Mouse (Mus musculus) bone marrow macrophage, adult 2 months (primary cell): ENCODE measurements around the gene Catsper4. TPM values are rescaled to one million over a fixed set of nuclear protein-coding genes. Genes with fewer than 3 reads are reported as not detected.

Experiments used
- H3K27ac ChIP-seq: 2 replicates; pipeline ENCODE4 v1.5.1; 2012; ENCODE audit warnings: low read depth, low read length; ENCODE audit not compliant: insufficient read depth
- H3K4me1 ChIP-seq: 2 replicates; pipeline ENCODE4 v1.6.1; 2012; ENCODE audit warnings: low read length; ENCODE audit not compliant: control insufficient read depth, insufficient read depth
- H3K4me3 ChIP-seq: 2 replicates; pipeline ENCODE4 v1.5.1; 2012; ENCODE audit warnings: mild to moderate bottlenecking, low read length, moderate library complexity; ENCODE audit not compliant: insufficient read depth
- CTCF ChIP-seq: IDR thresholded peaks from 2 replicates; pipeline ENCODE4 v1.5.1; 2012; ENCODE audit warnings: low read depth, mild to moderate bottlenecking, low read length, moderate library complexity
- POLR2A ChIP-seq: IDR thresholded peaks from 2 replicates; pipeline ENCODE4 v1.6.1; 2012; ENCODE audit warnings: mild to moderate bottlenecking, low read depth, low read length, borderline replicate concordance
- polyA plus RNA-seq: library from polyadenylated mRNA; stranded (reverse); fragments of >200 nt; gene quantifications from 2 replicates; pipeline ENCODE4 v1.2.4, GENCODE M21; 2012; ENCODE audit not compliant: missing spikeins, insufficient read depth, insufficient read length

The Catsper4 gene
- polyA plus RNA-seq, 1 experiment = not detected

DNA sequence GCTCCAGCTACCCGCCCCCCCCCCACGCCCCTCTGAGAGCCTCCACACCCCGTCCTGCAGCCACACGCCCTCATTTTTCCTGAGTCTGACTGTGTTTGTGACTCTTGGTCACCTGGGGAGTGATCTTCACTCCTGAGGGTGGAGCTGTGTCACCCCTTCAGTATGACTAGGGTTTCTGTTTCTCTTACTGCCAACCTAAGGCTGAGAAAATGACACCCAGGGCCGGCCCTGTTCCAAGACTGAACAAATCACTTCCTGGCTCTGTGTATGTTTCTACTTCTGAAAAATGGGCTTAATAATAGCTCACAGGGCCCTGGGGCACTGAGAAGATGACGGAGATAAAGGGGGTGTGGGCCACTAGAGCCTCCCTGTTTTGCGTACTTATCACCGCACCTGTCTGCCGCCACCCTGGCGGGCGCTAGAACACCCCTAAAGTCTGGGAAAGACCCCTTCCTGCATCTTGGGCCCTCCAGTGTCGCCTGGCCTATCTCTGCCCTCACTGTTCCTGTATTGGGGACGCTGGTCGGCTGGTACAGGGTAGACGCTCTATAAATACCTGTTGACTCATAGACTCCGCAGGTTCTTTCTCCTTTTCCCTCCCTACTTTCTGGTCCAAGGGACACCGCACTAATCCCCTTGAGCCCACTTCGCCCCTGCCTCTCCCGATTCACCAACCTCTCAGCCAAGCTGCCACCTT, 10.5 kb upstream of the Catsper4 start:
- Histone ChIP-seq H3K27ac (no peak overlapping the region), H3K4me1 (peaks cover 4% of the 10 kb centered on the region; the same call in 1 of the 2 replicates), H3K4me3 (no peak overlapping the region)
- no peak for TF ChIP-seq POLR2A
- TF ChIP-seq CTCF = no peak

DNA sequence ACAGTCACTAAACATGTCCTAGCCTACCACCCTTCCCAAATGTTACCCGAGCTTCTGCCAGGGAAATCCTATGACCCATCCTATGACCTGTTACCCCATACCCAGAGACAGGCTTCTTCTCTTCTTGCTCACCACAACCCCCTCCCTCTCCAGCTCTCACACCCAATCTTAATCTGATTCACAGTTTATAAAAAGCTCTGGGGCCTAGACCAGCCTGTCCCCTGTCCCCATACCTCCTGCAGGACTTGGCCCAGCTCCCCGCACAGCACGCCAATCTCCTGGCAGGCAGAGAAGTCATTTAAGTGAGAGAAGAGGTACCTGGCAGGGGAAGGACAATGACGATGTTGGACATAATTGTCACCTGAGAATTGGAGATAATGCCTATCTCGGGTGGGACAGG, 7.7 kb upstream of the Catsper4 start:
- Histone ChIP-seq H3K4me3 (no peak overlapping the region), H3K27ac (no peak overlapping the region), H3K4me1 (peaks cover 4% of the 10 kb centered on the region; the same call in 1 of the 2 replicates)
- TF ChIP-seq CTCF = no peak
- no peak for TF ChIP-seq POLR2A

DNA sequence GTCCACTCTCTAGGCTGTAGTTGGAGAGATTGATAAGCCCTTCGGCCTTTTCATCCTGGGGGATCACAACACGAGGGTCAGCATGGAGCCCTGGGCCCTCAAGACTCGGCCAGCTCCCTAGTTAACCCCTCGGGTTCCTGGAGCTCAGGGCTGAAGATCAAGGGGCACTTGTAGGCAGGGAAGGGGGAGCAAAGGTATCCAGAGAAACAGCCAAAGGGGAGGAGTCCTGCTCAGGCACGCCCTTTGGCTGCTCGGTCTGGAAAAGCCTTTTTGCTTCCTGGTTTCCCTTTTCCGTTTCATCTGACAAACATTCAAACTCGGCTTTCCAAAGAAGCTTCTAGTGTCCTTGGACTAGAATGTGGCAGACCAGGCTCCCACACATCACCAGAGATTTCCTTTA, 3.2 kb upstream of the Catsper4 start:
- Histone ChIP-seq H3K27ac (no peak overlapping the region), H3K4me1 (no peaks in the 10 kb centered on the region), H3K4me3 (no peak overlapping the region)
- TF ChIP-seq CTCF (no peak), POLR2A (no peak)

DNA sequence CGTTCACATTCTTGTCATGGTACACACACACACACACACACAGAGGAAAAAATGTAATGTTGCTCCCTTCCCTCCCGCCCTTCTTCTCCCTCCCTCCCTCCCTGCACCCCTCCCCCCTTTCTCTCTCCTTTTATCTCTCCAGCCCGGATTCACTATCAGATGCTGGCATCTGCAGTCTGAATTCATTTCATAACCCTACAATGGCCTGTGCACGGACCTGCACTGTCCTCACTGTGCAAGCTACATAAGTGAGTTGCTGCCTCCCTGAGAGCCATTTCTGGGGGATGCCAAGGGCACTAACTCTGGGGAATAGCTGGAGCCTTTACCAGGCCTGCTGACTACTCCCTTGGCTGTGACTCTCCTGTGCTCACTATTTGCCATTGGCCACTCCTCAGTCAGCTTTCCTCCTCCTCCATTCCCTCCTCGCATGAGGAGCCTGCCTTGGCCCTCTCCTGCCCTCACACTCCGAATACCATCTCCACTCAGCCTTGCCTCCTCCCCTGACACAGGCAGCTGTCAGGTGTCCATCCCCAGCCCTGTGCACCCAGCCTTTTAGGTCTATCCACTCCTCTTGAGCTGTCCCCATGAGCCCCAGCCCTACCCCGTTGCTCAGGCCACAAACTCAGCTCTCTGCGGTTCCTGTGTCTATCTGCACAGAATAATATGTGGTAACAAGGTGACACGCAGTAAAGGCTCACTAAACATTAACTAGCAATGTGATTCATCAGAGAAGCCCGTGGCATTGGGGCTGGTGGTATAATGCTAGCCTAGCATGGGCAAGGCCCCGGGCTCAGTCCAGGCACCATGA, 4.2 kb downstream of the Catsper4 start:
- Histone ChIP-seq H3K27ac (no peak overlapping the region), H3K4me3 (no peak overlapping the region), H3K4me1 (no peaks in the 10 kb centered on the region)
- TF ChIP-seq POLR2A = no peak
- TF ChIP-seq CTCF = no peak

DNA sequence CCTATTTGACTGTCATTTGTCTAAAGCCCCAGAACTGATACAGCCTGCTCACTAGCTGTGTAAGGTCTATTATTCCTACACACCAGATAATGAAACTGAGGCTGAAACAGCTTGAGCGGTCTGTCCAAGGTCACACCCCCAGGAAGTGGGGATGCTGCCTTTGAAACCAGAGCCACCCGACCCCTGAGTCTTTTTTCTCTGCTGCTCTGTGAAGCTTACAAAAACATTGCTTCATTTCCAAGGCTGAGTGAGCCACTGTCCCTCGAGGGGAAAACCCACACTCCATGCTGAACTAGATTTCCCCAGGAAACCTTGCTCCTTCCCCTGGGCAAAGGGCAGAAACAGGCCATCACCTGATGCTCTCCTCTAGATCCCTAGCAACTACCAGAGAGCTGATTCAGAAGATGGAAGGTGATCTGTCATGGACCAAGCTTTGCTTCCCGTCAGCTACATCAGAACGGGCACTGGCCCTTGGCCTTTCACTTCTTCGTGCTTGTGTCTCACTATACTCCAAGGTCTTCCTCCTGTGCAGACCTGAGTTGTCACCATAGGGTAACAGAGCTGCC, 20.6 kb downstream of the Catsper4 start:
- Histone ChIP-seq H3K27ac (no peak overlapping the region), H3K4me3 (no peak overlapping the region), H3K4me1 (peaks cover 3% of the 10 kb centered on the region)
- TF ChIP-seq POLR2A = no peak
- no peak for TF ChIP-seq CTCF

DNA sequence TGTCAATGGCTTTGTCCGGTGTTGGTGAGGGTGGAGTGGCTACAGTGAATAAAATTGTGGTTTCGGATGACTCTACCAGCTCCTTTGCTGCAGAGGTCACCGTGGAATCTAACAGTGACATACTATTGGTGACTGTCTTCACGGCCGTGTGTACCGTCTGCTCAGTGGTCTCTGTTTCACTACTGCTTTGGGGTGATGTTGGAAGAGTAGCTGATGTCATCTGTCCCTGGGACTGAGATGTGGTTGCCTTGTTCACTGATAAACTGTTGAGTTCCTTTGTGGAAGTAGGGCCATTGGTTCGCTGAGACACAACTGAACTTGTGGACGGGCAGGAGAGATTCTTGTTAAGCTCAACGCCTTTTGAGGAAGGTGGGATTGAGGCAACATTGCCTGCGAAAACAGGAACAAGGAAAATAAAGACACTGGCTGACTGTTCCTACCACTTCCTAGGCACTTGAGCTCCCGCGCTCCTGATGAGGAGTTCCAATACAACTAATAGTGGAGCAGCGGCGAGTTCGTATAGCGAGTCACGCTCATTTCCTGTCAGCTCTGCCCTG, 23.8 kb downstream of the Catsper4 start:
- TF ChIP-seq POLR2A (no peak), CTCF (no peak)
- Histone ChIP-seq H3K27ac (no peak overlapping the region), H3K4me3 (no peak overlapping the region), H3K4me1 (peaks cover 3% of the 10 kb centered on the region)

DNA sequence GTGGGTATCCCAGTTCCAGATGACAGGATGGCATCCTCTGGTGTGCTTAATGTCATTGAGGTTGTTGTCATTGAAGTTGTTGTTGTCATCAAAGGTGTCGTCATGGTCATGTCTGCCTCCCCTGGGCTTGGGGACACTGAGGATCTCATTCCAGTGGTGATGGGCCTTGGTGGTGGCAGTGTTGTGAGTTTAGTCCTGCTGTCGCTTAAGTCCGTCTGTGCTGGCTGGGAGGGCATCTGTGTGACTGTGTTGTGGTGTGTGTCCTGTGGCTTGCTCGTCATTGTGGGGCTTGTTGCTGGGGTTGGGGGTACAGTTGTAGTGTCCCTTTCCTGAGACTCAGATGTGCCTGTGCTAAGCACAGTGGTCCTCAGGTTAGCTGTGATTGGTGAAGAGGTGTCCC, 24.3 kb downstream of the Catsper4 start, which contains the start of gene Gm7534:
Gene Gm7534, minus strand, starts transcription at position 101 of the 400 bp plus-strand sequence.
- H3K4me3 ChIP-seq = no peak within 1 kb of the TSS
- no peak within 1 kb of the TSS for H3K27ac ChIP-seq
- H3K4me1 ChIP-seq = peaks cover 3% of the 10 kb centered on the region
- TF ChIP-seq POLR2A = no peak
- TF ChIP-seq CTCF = no peak

DNA sequence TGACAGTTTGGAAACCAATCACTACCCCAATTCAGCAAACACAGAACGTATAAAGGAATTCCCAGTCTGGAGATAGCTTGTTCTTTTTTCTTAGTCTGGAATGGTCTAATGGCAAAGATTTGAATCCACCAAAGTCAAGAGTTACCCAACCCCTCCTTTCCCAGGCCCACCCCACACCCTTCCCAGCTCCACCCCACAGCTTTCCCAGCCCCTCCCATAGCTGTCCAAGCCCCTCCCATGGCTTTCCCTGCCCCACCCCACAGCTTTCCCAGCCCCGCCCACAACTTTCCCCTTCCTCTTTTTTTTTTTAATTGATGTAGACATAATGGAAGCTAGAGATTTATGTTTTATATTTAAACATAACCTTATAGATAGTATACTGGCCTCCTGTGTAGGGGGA, 27.8 kb downstream of the Catsper4 start:
- no peak overlapping the region for H3K27ac ChIP-seq
- no peak for TF ChIP-seq CTCF
- no peak for TF ChIP-seq POLR2A
- H3K4me3 ChIP-seq = no peak overlapping the region
- H3K4me1 ChIP-seq = peaks cover 3% of the 10 kb centered on the region

DNA sequence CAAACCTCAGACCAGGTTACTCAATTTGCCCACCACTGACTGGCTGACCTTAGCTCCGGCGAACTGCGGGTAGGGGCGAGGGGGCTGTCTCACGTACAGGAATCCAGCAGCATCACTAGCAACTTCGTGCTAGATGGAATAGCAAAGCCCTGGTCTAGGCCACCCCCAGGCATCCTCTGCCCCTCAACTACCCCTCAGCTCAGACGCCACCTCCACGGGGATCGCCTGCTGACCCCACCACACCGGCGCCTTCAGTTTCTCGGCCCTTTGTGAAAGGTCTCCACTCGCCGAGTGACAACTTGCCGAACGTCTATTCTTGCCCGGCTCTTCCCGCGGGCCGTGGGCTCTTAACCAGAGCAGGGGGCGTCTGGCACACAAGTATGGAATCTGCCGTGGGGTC, 40.9 kb downstream of the Catsper4 start:
- TF ChIP-seq CTCF (no peak), POLR2A (no peak)
- Histone ChIP-seq H3K4me1 (peaks cover 10% of the 10 kb centered on the region), H3K27ac (peak overlapping the region; percentile 58), H3K4me3 (peak overlapping the region; percentile 74)

DNA sequence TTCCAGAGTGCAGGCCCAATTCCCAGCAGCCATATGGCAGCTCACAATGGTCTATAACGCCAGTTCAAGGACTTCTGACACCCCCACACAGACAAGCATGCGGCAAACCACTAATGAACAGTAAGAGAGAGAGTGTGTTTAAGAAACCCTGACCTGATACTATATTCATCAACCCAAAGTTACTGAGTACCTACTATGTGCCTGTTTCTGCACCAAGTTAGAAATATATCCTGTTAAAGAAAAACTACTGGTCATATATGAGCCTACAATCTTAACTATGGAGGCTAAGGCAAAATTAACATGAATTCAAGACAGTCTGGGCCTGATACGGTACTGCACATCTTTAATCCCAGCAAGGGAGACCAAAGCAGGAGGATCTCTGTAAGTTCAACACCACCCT, 41.6 kb downstream of the Catsper4 start:
- TF ChIP-seq CTCF (no peak), POLR2A (no peak)
- Histone ChIP-seq H3K4me3 (peak overlapping the region; percentile 74), H3K27ac (no peak overlapping the region), H3K4me1 (peaks cover 10% of the 10 kb centered on the region)
